Mouse (Mus musculus): Measurements from ENCODE around the gene Ntsr1. TPM values are rescaled to one million over a fixed set of nuclear protein-coding genes. Genes with fewer than 3 reads are reported as not detected.

The Ntsr1 gene
- not detected for total RNA-seq (2021)
- long read RNA-seq, experiment 1 = 0 reads
- long read RNA-seq, experiment 2 = 0 reads

DNA sequence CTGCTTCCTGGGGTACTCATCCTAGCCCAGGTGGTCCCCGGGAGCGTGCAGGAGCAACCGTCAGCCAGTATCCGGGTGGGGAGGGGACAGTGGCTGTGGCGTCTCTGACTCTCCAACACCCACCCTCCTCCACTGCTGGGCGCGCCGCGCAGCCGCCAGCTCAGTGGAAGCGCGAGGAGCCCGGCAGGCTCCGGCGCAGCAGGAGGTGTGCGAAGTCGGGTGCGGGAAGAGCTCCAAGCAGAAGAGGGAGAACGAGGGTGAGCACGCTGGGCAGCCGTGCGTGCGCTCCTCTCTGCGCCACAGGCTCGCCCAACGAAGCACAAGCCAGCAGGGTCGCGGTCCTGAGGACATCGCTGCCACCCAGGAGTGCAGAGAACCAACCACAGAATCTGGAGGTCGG lies at the start of gene Ntsr1:
TSS of gene Ntsr1 (plus strand) at position 236 of the 400 bp plus-strand sequence.
- DNase-seq = no peak

DNA sequence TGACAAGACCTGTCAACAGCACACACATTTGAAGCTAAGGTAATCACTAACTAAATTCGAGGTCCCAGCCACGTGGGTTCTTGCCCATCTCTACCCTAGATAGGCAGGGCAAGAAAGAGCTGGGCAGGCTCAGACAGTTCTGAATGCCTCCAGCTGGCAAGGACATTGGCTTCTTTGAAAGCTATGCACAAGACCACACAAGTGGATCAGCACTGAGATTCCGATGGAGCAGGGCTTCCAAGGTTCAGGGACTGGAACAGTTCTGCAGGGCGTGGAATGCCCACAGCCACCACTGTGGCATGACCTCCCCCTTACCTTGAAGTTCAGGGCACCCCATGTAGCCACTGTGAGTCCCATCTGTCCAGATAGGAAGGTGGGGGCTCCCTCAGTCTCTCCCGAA lies 49.2 kb upstream of the Ntsr1 start:
- peak in 1 of 2 experiments; percentile 33 for DNase-seq

DNA sequence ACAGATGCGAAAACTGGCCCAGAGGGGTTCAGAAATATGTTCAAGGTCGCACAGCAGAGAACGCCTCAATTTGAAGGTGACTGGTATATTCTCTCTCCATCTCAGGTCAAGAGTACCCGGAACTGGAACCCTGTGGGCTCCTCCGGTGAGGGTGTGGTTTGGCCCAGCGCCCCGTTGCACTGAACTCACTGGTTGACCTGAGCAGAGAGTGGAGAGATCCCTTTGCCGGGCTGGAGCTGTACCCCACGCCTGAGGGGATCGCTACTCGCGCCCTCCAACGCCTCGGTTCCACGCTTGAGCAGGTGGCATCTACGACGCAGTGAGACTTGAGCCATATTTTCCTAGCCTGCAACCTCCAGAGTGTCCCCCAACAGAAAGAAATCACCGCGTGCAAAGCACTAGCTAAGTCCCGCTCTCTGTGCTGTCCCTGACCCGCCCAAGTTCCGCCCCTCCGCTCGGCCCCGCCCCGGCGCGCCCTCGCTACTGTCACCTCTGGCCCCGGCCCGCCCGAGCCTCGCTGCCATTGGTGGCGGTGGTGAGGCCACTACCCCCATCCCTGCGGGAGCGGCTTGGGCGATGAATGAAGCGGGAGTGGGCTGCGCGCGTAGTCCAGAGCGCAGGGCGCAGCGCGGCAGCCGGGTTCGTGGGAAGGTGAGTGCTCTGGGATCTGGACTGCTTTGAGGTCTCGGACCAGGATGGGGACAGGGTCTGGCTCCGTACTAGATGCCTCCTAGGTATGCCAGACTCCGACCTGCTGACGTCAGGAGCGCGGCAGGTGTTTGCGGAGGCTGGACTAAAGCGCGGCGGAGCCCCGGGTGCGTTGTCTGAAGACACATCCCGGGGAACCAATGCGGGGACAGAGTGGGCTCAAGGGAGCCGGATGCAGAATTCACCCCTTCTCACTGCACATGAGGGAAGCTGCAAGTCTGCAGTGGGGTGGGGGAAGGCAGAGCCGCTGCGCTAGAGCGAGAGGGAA lies 43.8 kb upstream of the Ntsr1 start, which contains the start of gene Slco4a1:
TSS of gene Slco4a1 (plus strand) at position 523 of the 976 bp plus-strand sequence.
- peak; percentile 78 to 83 for DNase-seq

DNA sequence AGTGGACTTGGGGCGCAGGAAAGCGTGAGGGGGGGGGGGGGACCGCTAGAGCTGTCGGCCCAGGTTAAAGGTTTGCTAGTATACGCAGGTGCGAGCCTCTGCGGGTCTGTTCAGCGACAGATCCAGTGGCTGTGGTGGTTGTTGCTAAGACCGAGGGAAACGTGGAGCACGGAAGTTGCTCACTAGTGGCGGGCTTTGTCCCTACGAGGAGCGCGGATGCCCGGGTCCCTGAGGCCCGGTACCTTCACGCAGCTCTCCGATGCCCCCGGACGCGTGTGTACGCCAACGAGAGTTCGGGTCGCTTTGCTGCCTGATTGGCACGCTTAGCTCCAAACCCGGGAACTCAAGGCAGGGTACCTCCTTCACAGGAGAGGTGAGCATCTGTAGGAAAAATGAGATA lies 43.1 kb upstream of the Ntsr1 start:
- no peak for DNase-seq

DNA sequence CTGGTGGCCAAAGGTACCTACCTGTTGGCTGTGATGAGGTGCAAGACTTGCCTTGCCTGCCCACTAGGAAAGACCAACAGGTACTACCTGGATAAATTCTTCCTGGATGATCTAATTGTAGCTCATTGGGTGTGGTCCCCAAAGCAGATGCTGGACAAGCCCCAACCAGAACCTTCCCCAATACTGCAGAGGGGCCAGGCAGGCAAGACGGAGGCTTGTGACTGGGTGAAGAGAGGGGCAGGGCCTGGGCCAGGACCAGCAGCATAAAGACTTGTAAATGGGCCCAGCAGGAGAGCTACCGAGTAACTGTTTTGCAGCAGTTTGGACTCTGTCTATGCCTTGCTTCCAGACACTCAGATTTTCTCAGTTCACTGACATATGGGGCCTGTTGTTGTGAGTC lies 42.1 kb upstream of the Ntsr1 start:
- no peak for DNase-seq

DNA sequence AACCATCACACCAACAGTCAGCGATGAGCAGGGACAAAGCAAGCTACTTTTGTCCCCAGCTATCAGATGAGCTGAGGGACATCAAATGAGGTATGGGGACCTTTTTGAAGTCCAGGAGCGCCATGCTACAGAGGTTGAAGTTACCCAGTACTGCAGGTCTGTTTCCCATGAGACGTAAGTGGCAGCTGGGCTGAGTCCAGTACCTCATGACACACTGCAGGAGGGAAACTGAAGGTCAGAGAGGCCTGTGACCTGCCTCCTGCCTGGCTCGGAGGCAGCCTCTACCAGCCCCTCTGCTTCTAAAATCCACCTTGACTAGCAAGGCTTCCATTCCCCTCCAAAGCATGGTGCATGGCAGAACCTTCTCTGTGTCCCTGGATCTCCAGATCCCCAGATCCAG lies 40.3 kb upstream of the Ntsr1 start:
- DNase-seq = no peak

DNA sequence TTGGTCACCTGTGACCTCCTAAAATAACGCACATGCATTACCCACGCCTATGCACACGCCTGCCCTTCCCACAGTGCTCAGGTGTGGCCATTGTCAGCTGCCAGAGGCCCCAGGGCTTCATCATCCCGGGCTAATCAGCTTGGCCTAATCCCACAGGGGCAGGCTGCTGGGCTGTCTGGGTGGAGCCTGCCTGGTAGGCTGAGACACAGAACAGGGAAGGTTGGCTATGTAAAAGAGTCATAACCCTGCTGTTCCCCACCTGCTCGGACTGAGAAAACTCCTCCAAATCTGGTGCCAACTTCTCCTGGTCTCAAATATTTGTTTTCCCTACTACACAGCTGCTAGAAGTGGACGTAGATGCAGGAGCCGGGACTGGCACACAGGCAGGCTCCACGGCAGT lies 39.0 kb upstream of the Ntsr1 start:
- DNase-seq = no peak

DNA sequence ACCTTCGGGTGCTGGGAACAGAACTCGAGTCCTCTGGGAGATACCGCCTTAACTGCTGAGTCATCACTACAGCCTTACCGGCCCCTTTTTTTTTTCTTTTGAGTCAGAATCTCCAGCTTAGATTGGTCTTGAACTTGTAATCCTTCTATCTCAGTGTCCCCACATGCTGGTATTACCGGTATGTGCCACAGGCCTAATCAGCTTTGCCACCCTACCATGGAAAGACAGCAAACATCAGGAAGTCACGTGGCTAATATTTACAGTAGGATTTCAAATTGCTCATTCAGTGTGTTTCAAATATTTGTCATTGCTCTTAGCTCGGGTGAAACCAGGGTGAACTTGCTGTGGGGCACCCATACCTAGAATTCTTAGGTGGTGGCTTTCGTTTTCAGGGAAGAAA lies 37.2 kb upstream of the Ntsr1 start:
- DNase-seq = no peak

DNA sequence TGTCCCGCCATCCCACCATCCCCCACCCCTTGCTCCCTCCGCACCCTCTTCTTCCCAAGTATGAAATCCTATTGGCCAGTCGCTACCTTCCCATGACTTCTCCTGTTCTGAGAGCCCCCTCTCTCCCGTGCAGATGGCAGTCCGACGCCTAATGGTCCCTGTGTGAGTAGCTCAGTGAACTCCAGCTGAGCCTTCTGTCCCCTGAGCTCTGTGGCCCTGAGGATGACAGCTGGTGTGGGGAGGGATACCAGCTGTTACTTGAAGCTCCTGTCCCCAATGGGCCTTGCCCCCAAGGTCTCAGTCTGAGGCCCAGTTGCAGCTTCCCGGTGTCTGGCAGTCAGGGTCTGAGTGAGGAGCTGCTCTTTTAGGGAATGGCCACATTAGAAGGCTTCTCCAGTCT lies 33.3 kb upstream of the Ntsr1 start:
- DNase-seq = no peak

DNA sequence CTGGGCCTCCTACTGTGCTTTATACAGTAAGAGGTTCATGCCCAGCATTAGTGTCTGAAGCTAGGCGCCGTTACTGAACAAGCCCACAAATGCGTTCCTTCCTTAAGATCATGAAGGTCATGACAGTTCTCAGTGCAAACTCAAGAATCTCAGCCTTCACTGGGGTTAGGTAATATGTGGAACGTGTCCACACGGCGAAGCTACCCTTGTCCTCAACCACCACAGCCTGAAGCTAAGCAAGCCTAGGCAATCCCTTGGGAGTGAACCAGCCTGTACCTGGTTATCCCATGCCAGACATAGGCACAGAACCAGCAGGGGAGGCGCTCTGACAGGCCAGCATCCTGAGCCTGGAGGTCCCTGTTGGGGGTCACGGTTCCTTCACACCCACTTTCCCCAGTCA lies 30.9 kb upstream of the Ntsr1 start:
- no peak for DNase-seq

DNA sequence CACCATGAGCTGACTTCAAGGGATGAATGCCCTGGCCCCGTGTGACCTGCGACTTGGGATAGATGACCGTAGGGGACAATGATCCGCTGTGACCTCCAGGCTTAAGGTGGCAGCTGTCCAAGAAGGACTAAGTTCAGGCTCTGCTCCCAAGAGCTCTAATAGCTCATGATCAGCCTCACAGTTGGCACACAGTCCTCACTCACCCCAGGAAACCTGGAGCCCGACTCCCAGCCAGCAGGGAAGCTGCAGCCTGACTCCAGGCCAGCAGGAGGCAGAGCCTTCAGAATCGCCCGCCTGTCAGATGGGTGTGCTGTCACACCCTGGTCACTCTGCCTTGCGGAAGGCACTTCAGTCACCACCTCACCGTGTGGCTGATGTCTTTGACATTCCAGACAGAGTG lies 30.0 kb upstream of the Ntsr1 start:
- peak; percentile 29 to 41 for DNase-seq

DNA sequence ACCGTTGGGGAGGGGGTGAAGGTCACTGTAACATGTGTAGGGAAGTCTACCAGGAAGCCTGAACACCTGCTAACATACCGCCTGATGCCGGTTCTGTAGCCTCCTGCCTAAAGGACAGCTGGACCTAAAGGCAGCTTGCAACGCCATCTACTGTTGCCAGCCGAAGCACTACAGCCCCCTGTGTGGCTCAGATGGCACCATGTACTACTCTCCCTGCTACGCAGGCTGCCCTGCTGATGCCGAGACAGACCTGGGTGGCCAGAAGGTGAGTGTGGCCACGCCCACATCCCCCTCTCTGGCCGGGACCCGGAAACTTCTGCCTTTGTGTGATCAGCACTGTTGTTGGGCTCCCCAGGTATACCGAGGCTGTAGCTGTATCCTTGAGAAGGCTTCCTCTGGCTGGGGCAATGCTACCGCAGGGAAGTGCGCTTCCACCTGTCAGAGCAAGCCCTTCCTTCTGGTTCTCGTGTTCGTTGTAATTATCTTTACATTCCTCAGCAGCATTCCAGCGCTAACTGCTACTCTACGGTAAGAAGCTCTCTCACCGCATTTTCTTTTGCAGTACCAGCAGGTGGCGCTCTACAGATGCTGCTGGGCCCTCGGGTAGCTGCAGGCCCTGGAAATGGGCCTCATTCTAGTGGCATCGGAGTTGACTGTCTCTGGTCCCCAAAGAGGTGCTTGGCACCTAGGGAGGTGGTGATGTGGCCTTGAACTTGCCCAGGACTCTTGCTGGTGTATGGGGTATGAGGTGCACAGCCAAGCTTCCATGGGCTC lies 27.3 kb upstream of the Ntsr1 start:
- peak in 1 of 2 experiments; percentile 9 for DNase-seq

DNA sequence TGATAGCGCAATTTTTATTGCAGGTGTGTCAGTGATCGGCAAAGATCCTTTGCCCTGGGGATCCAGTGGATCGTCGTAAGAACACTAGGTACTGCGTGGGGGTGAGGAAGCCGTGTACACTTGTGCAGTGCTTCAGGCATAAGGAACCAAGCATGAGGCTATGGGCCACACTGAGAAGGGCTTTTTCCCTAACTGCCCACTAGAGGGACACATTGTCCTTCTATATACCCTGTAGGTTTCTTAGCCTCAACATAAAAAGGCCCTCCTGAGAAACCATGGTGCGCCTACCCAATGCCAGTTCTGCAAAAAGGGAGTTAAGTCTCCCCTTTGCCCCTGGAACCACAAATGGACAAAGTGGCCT lies 26.7 kb upstream of the Ntsr1 start:
- peak; percentile 43 to 53 for DNase-seq

DNA sequence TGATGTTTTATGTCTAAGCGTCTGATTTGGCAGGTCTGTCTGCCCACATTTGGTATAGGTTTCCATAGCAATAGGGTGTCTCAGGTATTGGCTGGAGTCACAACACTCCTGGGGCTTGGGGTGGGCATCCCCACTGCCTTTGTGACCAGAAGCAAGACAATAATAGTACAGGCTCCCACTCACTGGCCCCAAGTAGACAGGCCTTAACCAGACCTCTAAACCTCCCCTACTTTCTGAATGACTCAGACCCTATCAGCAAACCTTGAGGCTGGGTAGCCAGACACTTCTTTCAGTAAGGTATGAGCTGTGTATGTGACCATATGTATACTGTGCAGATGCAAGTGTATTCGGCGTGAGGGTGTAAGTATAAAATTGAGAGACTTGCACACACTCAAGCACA lies 24.9 kb upstream of the Ntsr1 start:
- DNase-seq = no peak

DNA sequence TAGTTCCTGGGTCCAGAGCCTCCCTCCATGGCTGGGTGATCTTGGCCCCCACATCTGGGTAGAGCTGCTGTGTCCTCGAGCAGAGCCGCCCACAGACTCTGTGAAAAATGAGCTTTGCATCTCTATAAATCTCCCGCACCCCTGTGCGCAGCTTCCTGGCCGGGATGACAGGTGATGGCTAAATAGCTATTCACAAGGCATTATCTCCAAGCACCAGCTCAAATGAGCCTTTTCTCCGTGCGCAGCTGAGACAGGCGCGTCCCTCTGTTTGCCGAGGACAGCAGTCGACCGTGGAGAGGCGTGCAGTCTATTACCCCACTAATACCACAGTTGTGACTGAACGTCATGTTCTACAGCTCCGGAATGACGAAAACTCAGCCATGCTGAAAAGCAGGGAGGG lies 17.5 kb upstream of the Ntsr1 start:
- DNase-seq = no peak

DNA sequence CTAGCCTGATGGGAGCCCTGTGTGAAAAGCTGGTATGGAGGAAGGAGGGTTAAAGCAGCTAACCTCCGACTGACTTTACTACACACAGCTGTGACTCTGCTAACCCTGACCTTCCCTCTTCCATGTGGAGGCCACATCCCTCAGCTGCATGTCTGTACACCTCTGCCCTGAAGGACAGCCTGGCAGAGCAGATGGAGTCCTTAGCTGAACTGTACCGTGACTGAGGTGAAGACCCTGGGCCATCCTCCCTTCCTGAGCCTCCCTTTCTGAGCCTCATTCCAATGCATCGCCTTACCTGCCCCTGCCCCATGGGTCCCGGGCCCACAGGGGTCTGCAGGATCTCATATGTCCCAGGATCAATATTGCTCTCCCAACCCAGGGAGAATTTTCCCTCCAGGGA lies 14.9 kb upstream of the Ntsr1 start:
- DNase-seq = no peak

DNA sequence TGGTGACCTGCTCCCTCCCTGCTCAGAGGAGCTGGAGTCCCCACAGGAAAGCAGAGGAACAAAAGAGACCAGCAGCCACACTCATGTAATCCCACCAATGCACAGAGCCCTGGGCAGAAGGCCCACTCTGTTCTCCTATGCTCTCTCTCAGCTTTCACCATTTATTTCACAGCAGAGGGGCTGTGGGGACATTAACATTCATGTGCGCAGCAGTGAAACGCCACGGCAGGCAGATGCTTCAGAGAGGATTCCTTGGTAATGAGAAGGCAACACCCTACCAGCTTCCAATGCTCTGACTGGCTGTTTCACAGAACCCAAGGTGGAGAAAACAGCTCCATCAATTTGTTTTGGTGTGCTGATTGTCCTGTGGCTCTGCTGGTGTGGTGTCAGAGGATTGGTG lies 14.5 kb upstream of the Ntsr1 start:
- no peak for DNase-seq

DNA sequence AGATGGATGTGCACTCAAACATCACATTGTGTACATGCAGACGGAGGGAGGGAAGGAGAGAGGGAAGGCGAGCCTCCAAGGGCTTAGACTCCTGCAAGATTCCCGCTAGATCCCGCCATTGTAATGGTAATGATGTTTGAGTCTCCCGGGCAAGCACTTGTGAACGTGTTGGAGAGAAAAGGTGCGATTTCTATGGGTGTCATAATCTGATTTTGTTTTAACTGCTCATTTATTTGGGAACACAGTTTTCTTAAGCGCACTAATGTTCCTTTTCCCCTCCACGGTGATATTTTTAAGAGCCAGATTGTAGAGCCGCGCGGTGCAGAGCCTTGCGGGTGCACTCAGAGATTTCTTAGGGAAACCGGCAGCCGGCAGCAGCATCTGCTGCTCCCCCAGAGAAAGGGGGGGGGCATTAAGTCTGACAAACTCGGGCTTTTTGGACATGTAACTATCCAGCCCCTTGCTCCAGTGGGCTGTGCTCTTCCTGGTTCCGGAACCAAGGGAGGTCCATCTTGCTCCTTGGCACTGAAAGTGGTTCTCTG lies 11.5 kb upstream of the Ntsr1 start:
- no peak for DNase-seq

DNA sequence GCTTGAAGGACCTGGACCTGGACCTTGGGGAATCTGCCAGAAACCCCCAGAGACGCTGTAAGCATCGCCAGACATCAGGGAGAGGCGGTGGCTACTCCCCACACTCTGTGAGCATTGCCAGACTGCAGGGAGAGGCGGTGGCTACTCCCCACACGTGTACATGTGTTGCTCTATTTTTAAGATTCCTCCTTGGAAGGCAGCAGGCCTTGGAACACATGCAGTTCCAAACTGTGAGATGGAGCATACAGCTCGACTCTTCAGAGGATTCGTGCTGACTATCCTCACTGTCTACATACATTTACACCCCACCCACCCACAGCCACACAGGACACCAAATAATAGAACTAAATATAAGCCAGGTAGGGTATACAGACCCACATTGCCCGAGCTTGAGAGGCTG lies 3.9 kb upstream of the Ntsr1 start:
- DNase-seq = peak; percentile 15 to 16

DNA sequence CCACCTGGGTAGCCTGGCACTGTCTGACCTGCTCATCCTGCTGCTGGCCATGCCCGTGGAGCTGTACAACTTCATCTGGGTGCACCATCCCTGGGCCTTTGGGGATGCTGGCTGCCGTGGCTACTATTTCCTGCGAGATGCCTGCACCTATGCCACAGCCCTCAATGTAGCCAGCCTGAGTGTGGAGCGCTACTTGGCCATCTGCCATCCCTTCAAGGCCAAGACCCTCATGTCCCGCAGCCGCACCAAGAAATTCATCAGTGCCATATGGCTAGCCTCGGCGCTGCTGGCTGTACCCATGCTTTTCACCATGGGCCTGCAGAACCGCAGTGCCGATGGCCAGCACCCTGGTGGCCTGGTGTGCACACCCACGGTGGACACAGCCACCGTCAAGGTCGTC lies 950 bp downstream of the Ntsr1 start:
- no peak for DNase-seq

DNA sequence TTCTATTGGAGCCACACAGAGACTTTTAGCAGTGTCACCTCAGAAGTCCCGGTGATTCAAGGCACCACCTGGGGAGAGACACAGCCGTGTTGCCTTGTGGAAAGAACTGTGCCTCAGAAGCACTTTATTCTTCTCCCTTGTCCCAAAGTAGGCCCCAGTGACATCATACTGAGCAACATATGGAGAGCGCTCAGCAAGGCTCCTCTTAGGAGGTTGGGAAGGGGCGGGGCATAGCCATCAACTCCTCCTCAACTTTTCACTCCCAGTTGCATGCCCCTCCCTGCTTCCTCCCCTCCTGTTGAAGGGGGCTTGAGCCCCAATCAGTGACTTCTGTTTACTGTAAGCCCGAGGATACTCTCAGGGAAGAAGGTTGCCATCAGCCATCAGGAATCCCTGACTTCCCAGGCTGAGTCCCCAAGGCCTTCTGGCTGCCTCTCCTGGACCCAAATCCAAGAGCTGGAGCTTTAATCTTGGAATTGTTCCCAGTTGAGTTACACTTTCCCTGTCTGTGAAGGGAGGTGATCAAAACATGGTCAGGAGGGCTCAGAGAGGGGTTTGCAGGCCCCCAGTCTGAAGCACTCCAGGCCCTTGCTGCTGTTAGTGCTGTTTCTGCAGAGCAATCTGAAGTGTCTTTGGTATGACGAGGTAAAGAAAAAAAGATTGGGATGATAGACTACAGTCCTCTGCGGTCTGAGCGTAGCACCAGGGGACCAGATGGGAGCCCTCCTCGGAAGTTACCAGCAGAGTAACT lies 1.6 kb downstream of the Ntsr1 start:
- DNase-seq = no peak

DNA sequence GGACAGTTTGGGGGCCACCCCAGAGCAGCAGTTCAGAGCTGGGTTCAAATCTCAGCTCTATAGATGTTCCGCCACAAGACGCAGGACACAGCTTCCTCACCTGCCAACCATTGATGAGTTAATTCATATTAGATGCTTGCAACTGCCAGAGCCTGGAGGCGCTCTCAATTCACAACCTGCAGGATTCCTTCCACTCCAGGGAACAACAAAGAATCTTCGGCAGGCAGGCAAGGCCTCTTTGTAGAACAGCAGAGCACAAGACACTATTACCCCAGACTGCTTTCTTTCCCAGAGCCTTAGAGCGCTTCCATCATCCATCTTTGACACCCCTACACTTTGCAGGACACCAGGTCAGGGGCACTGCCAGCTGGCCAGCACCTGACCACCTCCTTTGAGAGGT lies 6.5 kb downstream of the Ntsr1 start:
- no peak for DNase-seq

All from heart, adult 18-20 months (tissue).